Mouse (Mus musculus) embryonic fibroblast, embryonic 13.5 days (primary cell): ENCODE measurements around the gene Psmd9.

Source experiments
- CTCF ChIP-seq: IDR thresholded peaks from 2 replicates; pipeline ENCODE4 v1.5.1; 2011; ENCODE audit warnings: mild to moderate bottlenecking, control low read depth, low read length, moderate library complexity, borderline replicate concordance; ENCODE audit not compliant: insufficient read depth
- POLR2A ChIP-seq: IDR thresholded peaks from 2 replicates; pipeline ENCODE4 v1.6.1; 2011; ENCODE audit warnings: low read depth, mild to moderate bottlenecking, control low read depth, low read length, moderate library complexity

- TF ChIP-seq POLR2A (no peak), CTCF (no peak)
These were observed 27.5 kb downstream of the Psmd9 start for GRCm38 (mm10) chr5:123196746-123197145.
